Mouse (Mus musculus): ENCODE results near the gene Mcpt9. TPM values are rescaled to one million over a fixed set of nuclear protein-coding genes. Genes with fewer than 3 reads are reported as not detected.
"Not testable (repeated sequence)": the region's sequence is repeated elsewhere in the genome, so short reads cannot be mapped to it uniquely, and the experiment has no call there.

Mcpt9 gene
- polyA plus RNA-seq (2015; fragmentation: Nextera tagmentation; extraction: Ambion mirVana): not detected in 2 replicates

GRCm38 (mm10) chr14:56030395-56030794 lies at the start of gene Mcpt9:
Gene Mcpt9 (minus strand): TSS chr14:56030495.
- not testable (repeated sequence) for H3K9me3 ChIP-seq; H3K36me3 ChIP-seq; H3K27me3 ChIP-seq; H3K4me3 ChIP-seq (replicated peaks); ATAC-seq; H3K4me2 ChIP-seq (replicated peaks); H3K27ac ChIP-seq; H3K4me1 ChIP-seq (replicated peaks); H3K9ac ChIP-seq (replicated peaks)
- WGBS: 83% methylated on average over 3 of the region's 3 CpGs

DNA sequence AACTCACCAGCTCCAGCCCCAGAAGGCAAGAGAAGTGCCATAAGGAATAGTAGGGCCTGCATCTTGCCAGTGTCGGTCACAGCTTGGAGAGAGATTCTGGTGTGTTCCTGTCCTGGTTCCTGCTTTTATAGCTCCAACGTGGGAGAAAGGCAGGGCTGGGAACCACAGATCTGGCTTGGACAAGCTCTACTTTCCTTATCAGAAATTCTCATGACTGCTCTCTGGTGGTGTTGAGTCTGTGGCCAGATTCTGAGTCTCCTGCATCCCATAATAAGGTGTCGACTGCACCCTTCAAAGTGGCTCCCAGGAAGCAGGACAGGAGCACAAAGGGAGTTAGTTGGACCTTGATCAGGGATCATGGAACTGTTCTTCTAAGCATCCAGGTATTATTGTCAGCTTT lies 31.9 kb upstream of the Mcpt9 start, which contains the start of gene Mcpt4:
Gene Mcpt4, minus strand, starts transcription at position 101 of the 400 bp plus-strand sequence.
- H3K4me1 ChIP-seq (replicated peaks); H3K27ac ChIP-seq; H3K9me3 ChIP-seq; H3K9ac ChIP-seq (replicated peaks); H3K36me3 ChIP-seq; H3K4me2 ChIP-seq (replicated peaks); H3K27me3 ChIP-seq; ATAC-seq; H3K4me3 ChIP-seq (replicated peaks): not testable (repeated sequence)
- WGBS: 85% methylated on average over 3 of the region's 3 CpGs

DNA sequence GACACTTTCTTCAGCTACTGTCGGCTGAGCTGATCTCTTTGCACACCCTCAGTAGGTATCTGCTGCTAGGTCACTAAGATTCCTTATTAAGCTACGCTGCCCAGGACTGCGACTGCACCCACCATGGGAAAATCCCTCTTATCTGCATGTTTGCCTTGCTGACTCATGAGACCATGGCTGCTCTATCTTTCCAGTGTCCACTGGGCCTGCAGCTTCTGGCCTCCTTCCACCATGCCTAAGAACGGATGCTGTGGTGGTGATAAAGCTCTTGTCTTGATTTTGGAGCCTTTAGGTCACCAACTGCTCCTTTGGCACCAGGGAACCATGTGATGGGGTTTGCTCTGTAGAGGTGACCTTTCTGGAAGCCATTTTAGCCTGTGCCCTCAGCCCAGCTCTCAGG lies 27.4 kb upstream of the Mcpt9 start:
- Histone ChIP-seq H3K4me1 (replicated peaks) (no peaks in the 10 kb centered on the region), H3K27me3 (no peaks in the 10 kb centered on the region), H3K9me3 (no peaks in the 10 kb centered on the region), H3K27ac (no peak overlapping the region), H3K9ac (replicated peaks) (no peak overlapping the region), H3K4me2 (replicated peaks) (no peak overlapping the region), H3K4me3 (replicated peaks) (no peak overlapping the region), H3K36me3 (no peaks in the 10 kb centered on the region)
- 88% methylated on average over 4 of the region's 4 CpGs for WGBS
- no peak for ATAC-seq

GRCm38 (mm10) chr14:56055408-56055807 lies 25.1 kb upstream of the Mcpt9 start:
- ATAC-seq: no peak
- no peaks in the 10 kb centered on the region for H3K27me3 ChIP-seq
- no peaks in the 10 kb centered on the region for H3K9me3 ChIP-seq
- no peak overlapping the region for H3K27ac ChIP-seq
- H3K4me2 ChIP-seq (replicated peaks): no peak overlapping the region
- H3K4me3 ChIP-seq (replicated peaks): no peak overlapping the region
- H3K36me3 ChIP-seq: no peaks in the 10 kb centered on the region
- no peak overlapping the region for H3K9ac ChIP-seq (replicated peaks)
- WGBS: 86% methylated on average over 3 of the region's 3 CpGs
- H3K4me1 ChIP-seq (replicated peaks): no peaks in the 10 kb centered on the region

- H3K4me1 ChIP-seq (replicated peaks); ATAC-seq: not testable (repeated sequence)
Observed at GRCm38 (mm10) chr14:56041792-56042191, 11.5 kb upstream of the Mcpt9 start, which contains the start of gene Mcpt2. Gene Mcpt2 (plus strand): TSS chr14:56042041.

DNA sequence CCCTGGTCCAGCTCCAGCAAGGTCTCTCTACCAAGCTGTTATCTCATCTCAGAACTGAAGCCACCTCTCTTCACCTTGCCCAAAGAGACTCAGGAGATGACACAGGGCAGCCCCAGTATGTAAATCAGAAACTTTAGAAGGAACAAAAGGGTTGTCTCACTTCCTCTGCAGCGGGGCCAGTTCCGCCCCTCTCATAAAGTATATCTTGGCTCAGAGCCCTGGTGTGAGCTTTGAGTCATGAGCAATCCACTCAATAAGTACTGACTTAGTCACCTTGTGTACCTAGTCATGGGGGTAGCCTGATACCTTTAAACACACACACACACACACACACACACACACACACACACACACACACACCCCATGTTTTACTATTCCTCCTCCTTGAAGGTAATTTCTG lies 4.1 kb upstream of the Mcpt9 start:
- ATAC-seq: no peak
- WGBS: 90% methylated on average over 2 of the region's 2 CpGs
- Histone ChIP-seq H3K9ac (replicated peaks) (no peak overlapping the region), H3K4me3 (replicated peaks) (no peak overlapping the region), H3K36me3 (no peaks in the 10 kb centered on the region), H3K9me3 (no peaks in the 10 kb centered on the region), H3K27ac (no peak overlapping the region), H3K4me1 (replicated peaks) (no peaks in the 10 kb centered on the region), H3K4me2 (replicated peaks) (no peak overlapping the region), H3K27me3 (no peaks in the 10 kb centered on the region)

More at GRCm38 (mm10) chr14:56041792-56042191, 11.5 kb upstream of the Mcpt9 start, which contains the start of gene Mcpt2:
- not testable (repeated sequence) for H3K9me3 ChIP-seq; H3K4me2 ChIP-seq (replicated peaks); H3K9ac ChIP-seq (replicated peaks); H3K4me3 ChIP-seq (replicated peaks); H3K27me3 ChIP-seq; H3K27ac ChIP-seq; H3K36me3 ChIP-seq
- WGBS: 74% methylated on average over 1 of the region's 1 CpGs

- H3K9me3 ChIP-seq; H3K27me3 ChIP-seq; H3K4me1 ChIP-seq (replicated peaks); H3K27ac ChIP-seq; H3K4me2 ChIP-seq (replicated peaks); H3K36me3 ChIP-seq; H3K4me3 ChIP-seq (replicated peaks); H3K9ac ChIP-seq (replicated peaks); ATAC-seq: not testable (repeated sequence)
- 83% methylated on average over 4 of the region's 4 CpGs for WGBS
Observed at GRCm38 (mm10) chr14:56021305-56021704, 9.0 kb downstream of the Mcpt9 start.

GRCm38 (mm10) chr14:56019446-56019845 lies 10.8 kb downstream of the Mcpt9 start:
- no peak overlapping the region for H3K4me2 ChIP-seq (replicated peaks)
- ATAC-seq: no peak
- H3K4me1 ChIP-seq (replicated peaks): no peaks in the 10 kb centered on the region
- H3K9me3 ChIP-seq: no peaks in the 10 kb centered on the region; the same call in 1 of the 2 replicates
- H3K27me3 ChIP-seq: no peaks in the 10 kb centered on the region
- no peak overlapping the region for H3K27ac ChIP-seq
- WGBS: 93% methylated on average over 1 of the region's 1 CpGs
- no peak overlapping the region for H3K9ac ChIP-seq (replicated peaks)
- no peak overlapping the region for H3K4me3 ChIP-seq (replicated peaks)
- no peaks in the 10 kb centered on the region for H3K36me3 ChIP-seq

- H3K9ac ChIP-seq (replicated peaks); H3K4me3 ChIP-seq (replicated peaks); ATAC-seq; H3K4me1 ChIP-seq (replicated peaks); H3K27me3 ChIP-seq; H3K4me2 ChIP-seq (replicated peaks); H3K27ac ChIP-seq; H3K36me3 ChIP-seq; H3K9me3 ChIP-seq: not testable (repeated sequence)
- WGBS: 86% methylated on average over 3 of the region's 3 CpGs
Observed at GRCm38 (mm10) chr14:56017671-56018070, 12.6 kb downstream of the Mcpt9 start, which contains the start of gene Mcpt1. Gene Mcpt1 (plus strand): TSS chr14:56017971.

DNA sequence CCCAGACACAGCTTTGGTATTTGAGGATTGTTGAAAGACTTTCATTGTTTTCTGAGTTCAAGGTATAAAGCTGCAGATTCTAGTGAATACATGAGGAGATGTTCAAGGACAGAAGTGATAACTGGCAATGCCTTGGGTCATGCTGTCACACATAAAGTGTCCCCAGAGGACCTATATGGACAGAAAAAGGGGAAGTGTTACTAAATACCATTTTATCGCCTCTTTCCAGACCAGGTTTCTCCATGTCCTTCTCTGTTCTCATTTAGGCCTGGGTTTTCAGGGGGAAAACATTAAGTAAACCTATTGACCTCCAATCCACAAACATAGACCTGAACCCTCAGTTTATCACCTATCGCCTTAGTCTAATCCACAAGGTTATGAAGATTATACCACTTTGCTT lies 16.4 kb downstream of the Mcpt9 start:
- no peaks in the 10 kb centered on the region; the same call in 1 of the 2 replicates for H3K9me3 ChIP-seq
- no peak overlapping the region for H3K4me3 ChIP-seq (replicated peaks)
- no peaks in the 10 kb centered on the region for H3K36me3 ChIP-seq
- WGBS: 93% methylated on average over 2 of the region's 2 CpGs
- H3K27me3 ChIP-seq: no peaks in the 10 kb centered on the region
- ATAC-seq: no peak
- no peak overlapping the region for H3K4me2 ChIP-seq (replicated peaks)
- H3K27ac ChIP-seq: no peak overlapping the region
- H3K9ac ChIP-seq (replicated peaks): no peak overlapping the region
- no peaks in the 10 kb centered on the region for H3K4me1 ChIP-seq (replicated peaks)

DNA sequence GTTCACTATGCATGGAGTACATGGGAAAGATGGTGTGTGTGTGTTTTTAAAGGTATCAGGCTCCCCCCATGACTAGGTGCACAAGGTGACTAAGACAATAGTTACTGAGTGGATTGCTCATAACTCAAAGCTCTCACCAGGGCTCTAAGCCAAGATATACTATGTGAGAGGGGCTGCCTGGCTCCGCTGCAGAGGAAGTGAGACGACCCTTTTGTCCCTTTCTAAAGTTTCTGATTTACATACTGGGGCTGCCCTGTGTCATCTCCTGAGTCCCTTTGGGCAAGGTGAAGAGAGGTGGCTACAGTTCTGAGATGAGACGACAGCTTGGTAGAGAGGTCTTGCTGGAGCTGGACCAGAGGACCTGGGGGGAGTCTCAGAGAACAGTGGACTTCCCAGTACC lies 17.1 kb downstream of the Mcpt9 start:
- H3K36me3 ChIP-seq: no peaks in the 10 kb centered on the region
- H3K4me3 ChIP-seq (replicated peaks): no peak overlapping the region
- H3K9me3 ChIP-seq: no peaks in the 10 kb centered on the region; the same call in none of the 2 replicates
- H3K27me3 ChIP-seq: no peaks in the 10 kb centered on the region
- no peak overlapping the region for H3K9ac ChIP-seq (replicated peaks)
- no peak overlapping the region for H3K27ac ChIP-seq
- WGBS: 67% methylated on average over 3 of the region's 3 CpGs
- no peak overlapping the region for H3K4me2 ChIP-seq (replicated peaks)
- ATAC-seq: no peak
- H3K4me1 ChIP-seq (replicated peaks): no peaks in the 10 kb centered on the region

DNA sequence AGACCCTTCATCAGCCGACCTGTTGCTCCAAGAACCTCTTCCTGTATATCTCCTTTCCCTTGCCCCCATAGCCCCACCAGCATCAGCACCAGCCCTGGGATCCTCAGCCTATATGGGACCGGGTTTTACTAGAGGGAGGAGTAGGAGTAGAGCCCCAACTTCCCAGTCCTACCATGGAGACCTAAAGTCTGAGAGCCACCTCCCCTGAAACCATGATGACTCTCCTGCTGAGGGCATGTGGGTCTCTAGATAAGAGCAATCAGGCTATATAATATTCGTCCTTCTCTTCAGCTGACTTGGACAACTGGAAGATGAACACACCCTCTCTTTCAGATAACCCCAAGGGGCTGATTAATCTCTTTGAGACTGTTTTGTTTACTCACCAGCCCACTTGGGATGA lies 42.8 kb downstream of the Mcpt9 start:
- not testable (repeated sequence) for H3K9me3 ChIP-seq; ATAC-seq; H3K27ac ChIP-seq; H3K4me3 ChIP-seq (replicated peaks); H3K4me1 ChIP-seq (replicated peaks); H3K9ac ChIP-seq (replicated peaks); H3K27me3 ChIP-seq; H3K36me3 ChIP-seq; H3K4me2 ChIP-seq (replicated peaks)
- 92% methylated on average over 2 of the region's 3 CpGs for WGBS

All from midbrain, embryonic 13.5 days (tissue).